8 mouse cellular contexts compared by ENCODE assay signal in the genomic region with DNA sequence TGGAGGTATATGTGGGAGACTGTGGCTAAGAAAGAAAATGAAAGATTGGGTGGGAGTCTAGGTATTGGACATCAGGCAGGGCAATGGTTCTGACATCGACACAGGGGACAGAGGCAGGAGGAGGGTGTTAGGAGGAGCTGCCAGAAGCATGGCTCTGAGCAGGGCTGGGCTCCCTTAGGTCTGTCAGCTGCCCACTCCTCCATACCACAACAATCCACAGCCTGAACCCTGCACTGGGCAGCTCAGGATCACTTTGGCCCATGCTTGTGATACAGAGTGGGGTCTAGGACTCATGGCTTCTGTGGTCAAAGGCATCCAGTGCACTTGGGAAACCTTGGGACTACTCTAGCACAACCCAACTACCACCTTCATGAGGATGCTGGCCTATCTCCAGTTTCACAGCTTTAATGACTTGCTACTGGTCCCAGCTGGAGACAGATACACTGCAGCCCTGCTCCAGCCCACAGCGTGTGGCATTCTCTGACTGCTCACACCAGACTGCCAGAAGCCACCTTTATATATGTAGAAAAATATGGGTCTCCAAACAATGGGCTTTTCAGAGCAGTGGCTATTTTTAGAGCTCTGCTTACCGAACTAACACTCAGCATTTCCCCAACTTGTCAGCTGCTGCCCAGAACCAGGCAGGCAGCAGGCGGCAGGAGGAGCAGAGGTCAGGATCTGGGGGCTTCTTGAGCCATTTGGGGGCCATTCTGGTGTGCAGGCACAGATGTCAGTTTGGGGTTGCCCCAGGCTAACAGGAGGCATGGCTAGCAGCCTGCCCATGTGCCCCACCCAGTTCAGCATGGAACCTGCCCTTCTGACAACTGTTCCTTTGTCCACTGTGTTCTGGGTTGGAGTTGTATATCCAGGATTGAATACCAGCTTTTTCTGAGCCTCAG.
DNase-seq lines count a peak whose midpoint lies in the region; ATAC-seq lines count a peak whose summit lies in the region.

No protein-coding gene starts in this region.

- H3K4me1 ChIP-seq in limb, embryonic 12.5 days (replicated peaks), result peaks cover 80% of the 10 kb centered on the region
- peaks cover 56% of the 10 kb centered on the region for H3K4me1 ChIP-seq in stomach, embryonic 16.5 days (ENCODE audit: control insufficient read depth, insufficient read depth, low read length)

- 30% methylated on average over 4 of the region's 4 CpGs for WGBS in limb, embryonic 12.5 days
- 32% methylated on average over 4 of the region's 4 CpGs for WGBS in stomach, embryonic 16.5 days

- 0 out of 2 replicates have a peak, but pooled peaks have one; percentile 3 for ATAC-seq in frontal cortex, adult (ENCODE audit: low TSS enrichment)
- 0 out of 2 replicates have a peak, but pooled peaks have one; percentile 29 for ATAC-seq in limb, embryonic 12.5 days (ENCODE audit: insufficient number of reproducible peaks, insufficient read depth, low FRiP score, low TSS enrichment, low read depth)
- ATAC-seq in stomach, embryonic 16.5 days (ENCODE audit: insufficient read depth, low FRiP score), result 0 out of 2 replicates have a peak, but pooled peaks have one; percentile 24

- no peak for DNase-seq in frontal cortex, adult 2 months (ENCODE audit: extremely low spot score in 1 of 2, low spot score in 1 of 2)
- DNase-seq in retina, postnatal 1 day, result peak; percentile 49
- DNase-seq in retina, embryonic 14.5 days (ENCODE audit: low spot score), result no peak
- DNase-seq in thymus, postnatal 36 days, result no peak
- no peak for DNase-seq in layer of hippocampus, postnatal 25 days (ENCODE audit: extremely low spot score in 1 of 2, low spot score in 1 of 2)

- H3K9me3 ChIP-seq in limb, embryonic 12.5 days, result no peaks in the 10 kb centered on the region
- H3K9me3 ChIP-seq in stomach, embryonic 16.5 days (replicated peaks; ENCODE audit: control insufficient read depth, low read length), result no peaks in the 10 kb centered on the region

- H3K4me3 ChIP-seq in limb, embryonic 12.5 days (replicated peaks), result no peak overlapping the region
- H3K4me3 ChIP-seq in stomach, embryonic 16.5 days (replicated peaks; ENCODE audit: low read length), result no peak overlapping the region

- H3K4me2 ChIP-seq in limb, embryonic 12.5 days, result peak overlapping the region; percentile 19; the same call in 1 of the 2 replicates
- no peak overlapping the region for H3K4me2 ChIP-seq in stomach, embryonic 16.5 days (ENCODE audit: low read depth, low read length)

- 0 out of 2 replicates have a peak overlapping the region, but pooled peaks have one; percentile 31 for H3K9ac ChIP-seq in limb, embryonic 12.5 days (replicated peaks)
- no peak overlapping the region for H3K9ac ChIP-seq in stomach, embryonic 16.5 days (ENCODE audit: low read length)

- no peaks in the 10 kb centered on the region for H3K36me3 ChIP-seq in limb, embryonic 12.5 days
- no peaks in the 10 kb centered on the region for H3K36me3 ChIP-seq in stomach, embryonic 16.5 days (ENCODE audit: control insufficient read depth, insufficient read depth, low read length)

- peak overlapping the region; percentile 88 for H3K27ac ChIP-seq in limb, embryonic 12.5 days
- H3K27ac ChIP-seq in stomach, embryonic 16.5 days (ENCODE audit: low read length), result peak overlapping the region; percentile 64

- no peaks in the 10 kb centered on the region for H3K27me3 ChIP-seq in limb, embryonic 12.5 days
- no peaks in the 10 kb centered on the region for H3K27me3 ChIP-seq in stomach, embryonic 16.5 days (ENCODE audit: control insufficient read depth, insufficient read depth, low read length)
